Mouse (Mus musculus) lung, embryonic 14.5 days (tissue): ENCODE measurements around the gene Agl. TPM values are rescaled to one million over a fixed set of nuclear protein-coding genes. Genes with fewer than 3 reads are reported as not detected.

Experiments used
- ATAC-seq: fragments of 200-750 bp; cut with Nextera tagmentation; 2 replicates; pipeline ENCODE4 v1.8.0; 2017; ENCODE audit warnings: mild to moderate bottlenecking, moderate TSS enrichment, moderate library complexity; ENCODE audit not compliant: insufficient read depth
- DNase-seq: peaks from one replicate; pipeline ENCODE4 v3.0.0-alpha.2; 2015
- H3K27ac ChIP-seq: fragments of 300-500 bp; sonication (generic); 2 replicates; pipeline ENCODE4 v1.5.1; 2014; ENCODE audit warnings: low read depth, mild to moderate bottlenecking, moderate library complexity
- H3K27me3 ChIP-seq: fragments of 300-500 bp; sonication (generic); 2 replicates; pipeline ENCODE4 v1.6.1; 2014; ENCODE audit warnings: low read length, control low read depth; ENCODE audit not compliant: insufficient read depth
- H3K36me3 ChIP-seq: fragments of 300-500 bp; sonication (generic); 2 replicates; pipeline ENCODE4 v1.6.1; 2014; ENCODE audit warnings: control low read depth; ENCODE audit not compliant: insufficient read depth
- H3K4me1 ChIP-seq: fragments of 300-500 bp; sonication (generic); 2 replicates; pipeline ENCODE4 v1.6.1; 2014; ENCODE audit warnings: antibody characterized with exemption, control low read depth; ENCODE audit not compliant: insufficient read depth
- H3K4me2 ChIP-seq: fragments of 300-500 bp; sonication (generic); 2 replicates; pipeline ENCODE4 v1.6.1; 2014; ENCODE audit warnings: mild to moderate bottlenecking
- H3K4me3 ChIP-seq: fragments of 300-500 bp; sonication (generic); 2 replicates; pipeline ENCODE4 v1.5.1; 2014; ENCODE audit warnings: low read depth, low read length
- H3K9ac ChIP-seq: fragments of 300-500 bp; sonication (generic); 2 replicates; pipeline ENCODE4 v1.6.1; 2014
- H3K9me3 ChIP-seq: fragments of 300-500 bp; sonication (generic); 2 replicates; pipeline ENCODE4 v1.6.1; 2016; ENCODE audit warnings: low read depth, low read length, control low read depth
- CTCF ChIP-seq: IDR thresholded peaks from 2 replicates; pipeline ENCODE4 v1.5.1; 2016; ENCODE audit warnings: antibody characterized with exemption, low read depth
- WGBS: fragments of 180-500 bp; shearing (Covaris S2); extraction: QIAGEN DNeasy Blood & Tissue Kit; methylation state at CpG from one replicate; pipeline ENCODE4 v1.1.7; 2014; 5-methylcytosine and 5-hydroxymethylcytosine counted together
- polyA plus RNA-seq: library from polyadenylated mRNA; unstranded; fragments of >200 nt; fragmentation: Nextera tagmentation; extraction: Ambion mirVana; gene quantifications from 2 replicates; pipeline ENCODE4 v1.2.1, GENCODE M21; 2014

Agl gene
- polyA plus RNA-seq, 1 experiment from 2014 or later = 12.1 TPM

DNA sequence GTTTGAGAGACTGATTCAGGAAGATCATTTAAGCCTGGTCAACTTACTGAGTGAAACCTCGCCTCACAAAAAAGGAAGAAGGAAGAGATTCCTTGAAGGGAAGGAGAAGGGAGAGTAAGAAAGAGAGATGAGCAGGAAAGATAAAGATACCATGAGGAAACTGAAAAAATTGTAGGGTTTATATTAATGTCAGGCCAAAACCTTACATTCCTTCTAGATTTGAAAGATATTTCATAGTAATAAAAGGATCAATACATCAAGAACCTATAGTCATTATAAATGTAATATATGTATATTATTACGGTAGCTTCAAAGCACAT is 112.3 kb downstream of the Agl start:
- no peak overlapping the region for H3K4me3 ChIP-seq

DNA sequence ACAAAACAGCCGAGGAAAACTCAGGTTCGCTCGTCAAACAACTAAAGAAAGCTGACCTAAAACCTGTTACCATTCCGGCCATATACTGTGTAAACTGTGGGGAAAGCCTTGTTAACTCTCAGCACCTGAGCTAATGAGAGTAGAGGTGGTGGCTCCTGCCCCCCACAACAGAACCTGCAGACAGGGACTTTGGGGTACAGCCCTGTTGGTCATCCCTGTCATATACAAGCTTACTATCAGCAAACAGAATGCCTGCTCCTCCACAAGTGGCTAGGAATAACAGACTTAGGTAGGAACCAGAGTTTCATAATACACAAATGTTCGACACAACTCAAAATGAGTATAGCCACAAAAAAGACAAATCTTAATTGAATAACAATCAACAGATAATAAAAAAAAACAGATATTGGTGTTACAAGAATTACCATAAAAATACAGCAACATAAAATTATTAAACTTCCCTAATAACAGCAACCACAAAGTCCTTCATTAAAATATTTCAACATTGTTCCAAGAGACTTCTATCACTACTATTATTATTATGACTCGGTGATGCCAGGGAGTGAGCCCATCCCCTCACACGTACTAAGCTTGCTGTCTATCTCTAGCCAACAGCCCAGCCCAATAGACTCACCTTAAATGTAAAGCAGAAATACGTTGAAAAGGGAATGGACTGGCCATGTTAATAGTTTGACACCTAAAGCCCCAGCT is 112.9 kb downstream of the Agl start:
- no peak for TF ChIP-seq CTCF
- peaks cover 8% of the 10 kb centered on the region; the same call in 1 of the 2 replicates for H3K36me3 ChIP-seq
- no peak overlapping the region; the same call in 1 of the 2 replicates for H3K27ac ChIP-seq
- 81% methylated on average over 8 of the region's 8 CpGs for WGBS
- no peak overlapping the region for H3K4me2 ChIP-seq
- no peak overlapping the region for H3K4me3 ChIP-seq
- no peaks in the 10 kb centered on the region for H3K9me3 ChIP-seq
- DNase-seq (no peak), ATAC-seq (no peak)
- no peaks in the 10 kb centered on the region for H3K4me1 ChIP-seq
- no peak overlapping the region for H3K9ac ChIP-seq
- H3K27me3 ChIP-seq = no peaks in the 10 kb centered on the region

More for the DNA sequence above, 112.3 kb downstream of the Agl start:
- H3K27ac ChIP-seq = no peak overlapping the region
- H3K36me3 ChIP-seq = peaks cover 8% of the 10 kb centered on the region; the same call in 1 of the 2 replicates
- no peaks in the 10 kb centered on the region for H3K9me3 ChIP-seq
- 83% methylated on average over 2 of the region's 2 CpGs for WGBS
- no peaks in the 10 kb centered on the region for H3K4me1 ChIP-seq
- no peak overlapping the region for H3K9ac ChIP-seq
- no peaks in the 10 kb centered on the region for H3K27me3 ChIP-seq
- H3K4me2 ChIP-seq = no peak overlapping the region
- no peak for TF ChIP-seq CTCF
- no peak for ATAC-seq
- no peak for DNase-seq

DNA sequence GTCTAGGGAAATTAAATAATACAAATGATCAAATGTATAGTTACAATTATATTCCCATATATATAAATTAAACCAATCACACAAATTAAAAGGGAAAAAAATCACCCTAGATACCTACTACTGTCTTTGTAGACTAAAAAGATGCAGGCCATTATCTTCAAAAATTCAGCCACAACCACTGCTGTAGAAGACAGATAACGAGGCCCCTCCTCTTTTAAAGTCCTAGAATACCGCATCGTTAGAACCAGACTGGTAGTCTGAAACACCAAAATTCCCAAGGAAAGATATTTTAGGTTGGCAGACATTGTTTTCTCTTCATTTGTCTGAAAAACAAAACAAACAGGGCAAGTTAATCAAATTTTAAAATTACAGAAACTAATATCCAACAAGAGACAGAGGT is 113.7 kb downstream of the Agl start:
- no peak for TF ChIP-seq CTCF
- WGBS = 86% methylated on average over 3 of the region's 3 CpGs
- DNase-seq (no peak), ATAC-seq (no peak)
- Histone ChIP-seq H3K4me1 (no peaks in the 10 kb centered on the region), H3K4me3 (no peak overlapping the region), H3K9ac (no peak overlapping the region), H3K27ac (no peak overlapping the region; the same call in 1 of the 2 replicates), H3K36me3 (peaks cover 8% of the 10 kb centered on the region; the same call in 1 of the 2 replicates), H3K27me3 (no peaks in the 10 kb centered on the region), H3K4me2 (no peak overlapping the region), H3K9me3 (no peaks in the 10 kb centered on the region)

Other genes starting within 250 kb of the Agl start
- 0.22 and 0.96 TPM in 2 replicates for gene Lrrc39, start 245.2 kb downstream of the Agl start, polyA plus RNA-seq
- 30.5 and 30.6 TPM in 2 replicates for gene Sass6, start 213.2 kb downstream of the Agl start, polyA plus RNA-seq
- gene Trmt13, start 193.6 kb downstream of the Agl start, polyA plus RNA-seq = 24.8 and 25.4 TPM in 2 replicates
- 89.8 and 94.6 TPM in 2 replicates for gene Mfsd14a, start 145.5 kb downstream of the Agl start, polyA plus RNA-seq
- gene Gm43191, start 126.9 kb downstream of the Agl start, polyA plus RNA-seq = not detected in 2 replicates
- 13.1 and 16.1 TPM in 2 replicates for gene Slc35a3, start 95.3 kb downstream of the Agl start, polyA plus RNA-seq
- 8.9 and 11.5 TPM in 2 replicates for gene Frrs1, start 51.3 kb upstream of the Agl start, polyA plus RNA-seq
- not detected in 2 replicates for gene 4930455H04Rik, start 160.1 kb upstream of the Agl start, polyA plus RNA-seq
- gene Palmd, start 160.8 kb upstream of the Agl start, polyA plus RNA-seq = 4.9 and 7.2 TPM in 2 replicates